Mouse (Mus musculus): ENCODE data around the gene Mrps10.

- TF ChIP-seq USF1 (IDR thresholded peaks at IDR 0.05; ENCODE audit: low read depth) (no peak), POLR2A (IDR thresholded peaks at IDR 0.05; ENCODE audit: insufficient read length, low read depth) (no peak), MAX (IDR thresholded peaks at IDR 0.05; ENCODE audit: low read depth) (no peak), MYOG (IDR thresholded peaks at IDR 0.05; ENCODE audit: control insufficient read depth in 1 of 3, insufficient read depth in 1 of 3, insufficient read length in 2 of 3, low read depth in 2 of 3) (no peak), CEBPB (IDR thresholded peaks at IDR 0.05; ENCODE audit: insufficient read depth, poor library complexity, severe bottlenecking) (no peak), TCF3 (IDR thresholded peaks at IDR 0.05; ENCODE audit: insufficient read length, low read depth) (no peak), POLR2AphosphoS2 (IDR thresholded peaks at IDR 0.05; ENCODE audit: insufficient read length, low read depth) (no peak)
These were observed 31.8 kb downstream of the Mrps10 start, which contains the start of gene Guca1a for GRCm38 (mm10) chr17:47400451-47400850.
